Mouse (Mus musculus): ENCODE measurements around the gene Vwa3b. TPM values are rescaled to one million over a fixed set of nuclear protein-coding genes. Genes with fewer than 3 reads are reported as not detected.
"Not testable (repeated sequence)": the region's sequence is repeated elsewhere in the genome, so short reads cannot be mapped to it uniquely, and the experiment has no call there.

Vwa3b gene
- polyA plus RNA-seq, 1 experiment from 2014 or later, result 0.75 TPM

DNA sequence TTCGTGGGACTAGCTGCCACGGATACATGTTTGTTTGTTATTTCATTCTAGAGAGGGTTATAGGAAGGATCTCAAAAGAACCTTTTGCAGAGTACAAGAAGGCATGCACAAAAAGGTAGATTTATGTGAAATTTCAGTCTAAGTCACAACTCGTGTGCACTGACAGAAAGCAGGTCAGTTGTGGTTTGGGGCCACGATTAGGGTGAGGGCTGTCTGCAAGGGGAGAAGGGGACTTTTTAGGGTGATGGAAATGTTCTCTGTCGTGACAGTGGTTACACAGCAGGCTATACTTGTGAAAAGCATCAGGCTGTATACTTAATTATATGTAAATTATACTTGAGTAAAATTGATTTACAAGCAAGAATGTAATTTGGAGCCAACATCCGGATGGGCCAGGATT is 30.6 kb upstream of the Vwa3b start:
- H3K9ac ChIP-seq, result no peak overlapping the region
- H3K27me3 ChIP-seq, result no peaks in the 10 kb centered on the region
- WGBS, result 68% methylated on average over 6 of the region's 6 CpGs
- no peak for ATAC-seq (ENCODE audit: low FRiP score, low read depth)
- H3K36me3 ChIP-seq, result no peaks in the 10 kb centered on the region
- no peak overlapping the region for H3K4me2 ChIP-seq
- no peak overlapping the region for H3K27ac ChIP-seq (replicated peaks)
- H3K4me1 ChIP-seq (replicated peaks), result no peaks in the 10 kb centered on the region
- no peak overlapping the region for H3K4me3 ChIP-seq
- no peaks in the 10 kb centered on the region for H3K9me3 ChIP-seq

DNA sequence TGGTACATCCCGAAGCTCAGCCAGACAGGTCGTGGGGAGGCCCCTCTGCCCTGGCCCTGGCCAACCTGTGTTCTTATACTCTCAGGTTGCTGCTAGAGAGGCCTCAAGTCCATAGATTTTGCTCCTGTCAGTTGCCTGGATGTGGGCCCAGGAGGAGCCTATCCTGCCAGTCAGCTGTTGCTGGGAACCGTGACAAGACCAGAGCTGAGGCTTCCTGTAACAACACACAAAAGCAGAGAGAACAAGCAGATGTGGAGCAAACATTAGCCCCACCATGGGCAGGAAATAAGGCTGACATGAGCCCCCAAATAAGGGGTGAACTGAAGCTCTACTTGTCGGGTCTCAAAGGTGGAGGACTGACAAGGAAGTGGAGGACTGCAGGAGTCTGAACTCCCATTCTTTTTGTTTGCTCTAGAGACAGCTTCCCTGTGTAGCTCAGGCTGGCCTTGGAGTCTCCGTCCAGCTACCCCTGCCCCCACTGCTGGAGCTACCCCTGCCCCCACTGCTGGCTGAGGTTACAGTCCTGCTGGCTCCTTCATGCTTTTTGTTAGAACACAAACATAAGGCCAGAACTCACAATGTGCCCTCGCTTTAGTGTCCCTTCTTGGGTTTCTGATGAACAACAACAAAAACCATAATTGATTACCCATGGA is 29.7 kb upstream of the Vwa3b start:
- Histone ChIP-seq H3K36me3 (no peaks in the 10 kb centered on the region), H3K4me2 (no peak overlapping the region), H3K4me3 (no peak overlapping the region), H3K27me3 (no peaks in the 10 kb centered on the region), H3K27ac (replicated peaks) (no peak overlapping the region), H3K4me1 (replicated peaks) (no peaks in the 10 kb centered on the region), H3K9ac (no peak overlapping the region), H3K9me3 (no peaks in the 10 kb centered on the region)
- no peak for ATAC-seq (ENCODE audit: low FRiP score, low read depth)
- WGBS, result 52% methylated on average over 6 of the region's 6 CpGs

DNA sequence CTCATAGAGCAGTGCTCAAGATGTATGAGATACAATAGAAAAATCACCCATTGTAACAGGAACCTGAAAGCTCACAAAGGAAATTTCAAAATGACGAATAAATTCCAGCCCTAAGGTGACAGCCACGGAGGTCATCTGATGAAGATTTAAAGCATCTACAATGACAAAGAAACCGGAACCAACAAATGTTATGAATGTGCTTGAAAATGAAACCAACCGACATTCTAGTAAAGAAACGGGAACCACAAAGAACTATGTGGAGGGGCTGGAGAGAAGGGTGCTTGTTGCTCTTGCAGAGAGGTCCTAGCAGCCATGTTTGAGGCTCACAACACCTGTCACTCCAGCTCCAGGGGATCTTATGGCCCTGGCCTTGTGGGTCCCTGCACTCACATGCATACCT is 26.1 kb upstream of the Vwa3b start:
- Histone ChIP-seq H3K4me3 (no peak overlapping the region), H3K27ac (replicated peaks) (no peak overlapping the region), H3K36me3 (no peaks in the 10 kb centered on the region), H3K4me1 (replicated peaks) (no peaks in the 10 kb centered on the region), H3K4me2 (no peak overlapping the region), H3K9me3 (no peaks in the 10 kb centered on the region), H3K27me3 (no peaks in the 10 kb centered on the region), H3K9ac (no peak overlapping the region)
- WGBS, result 81% methylated on average over 5 of the region's 5 CpGs
- no peak for ATAC-seq (ENCODE audit: low FRiP score, low read depth)

DNA sequence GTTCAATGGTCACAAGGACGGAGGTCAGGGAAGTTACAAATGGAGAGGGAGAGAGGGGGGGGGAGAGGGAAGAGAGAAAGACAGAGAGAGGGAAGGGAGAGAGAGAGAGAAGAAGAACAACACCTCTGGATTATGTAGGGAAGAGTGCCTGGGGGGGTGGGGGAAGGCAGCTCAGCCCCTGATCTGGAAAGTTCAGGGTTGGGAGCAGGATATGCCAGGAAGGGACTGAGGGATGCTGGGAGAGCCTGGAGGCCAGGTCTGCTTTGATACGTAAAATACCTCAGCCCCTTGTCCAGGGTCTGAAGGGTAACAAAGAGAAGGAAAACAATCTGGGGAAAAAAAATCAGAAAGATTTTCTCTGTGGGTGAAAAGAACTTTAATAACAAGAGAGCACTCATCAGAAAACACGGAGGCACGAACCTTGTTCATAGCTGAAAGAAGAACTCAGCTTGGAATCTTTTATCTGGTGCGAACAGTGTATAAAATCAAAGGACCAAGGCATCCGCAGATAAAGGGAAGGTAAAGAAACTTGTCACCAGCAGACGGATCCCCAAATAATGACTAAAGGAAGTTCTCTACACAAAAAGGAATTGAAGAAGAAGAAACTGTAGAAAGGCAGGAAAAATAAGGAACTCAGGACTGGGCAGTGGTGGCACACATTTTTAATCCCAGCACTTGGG is 24.6 kb upstream of the Vwa3b start:
- Histone ChIP-seq H3K36me3 (no peaks in the 10 kb centered on the region), H3K27me3 (no peaks in the 10 kb centered on the region), H3K4me2 (no peak overlapping the region), H3K4me3 (no peak overlapping the region), H3K4me1 (replicated peaks) (no peaks in the 10 kb centered on the region), H3K9ac (no peak overlapping the region), H3K9me3 (no peaks in the 10 kb centered on the region), H3K27ac (replicated peaks) (no peak overlapping the region)
- ATAC-seq (ENCODE audit: low FRiP score, low read depth), result no peak
- 28% methylated on average over 7 of the region's 7 CpGs for WGBS

DNA sequence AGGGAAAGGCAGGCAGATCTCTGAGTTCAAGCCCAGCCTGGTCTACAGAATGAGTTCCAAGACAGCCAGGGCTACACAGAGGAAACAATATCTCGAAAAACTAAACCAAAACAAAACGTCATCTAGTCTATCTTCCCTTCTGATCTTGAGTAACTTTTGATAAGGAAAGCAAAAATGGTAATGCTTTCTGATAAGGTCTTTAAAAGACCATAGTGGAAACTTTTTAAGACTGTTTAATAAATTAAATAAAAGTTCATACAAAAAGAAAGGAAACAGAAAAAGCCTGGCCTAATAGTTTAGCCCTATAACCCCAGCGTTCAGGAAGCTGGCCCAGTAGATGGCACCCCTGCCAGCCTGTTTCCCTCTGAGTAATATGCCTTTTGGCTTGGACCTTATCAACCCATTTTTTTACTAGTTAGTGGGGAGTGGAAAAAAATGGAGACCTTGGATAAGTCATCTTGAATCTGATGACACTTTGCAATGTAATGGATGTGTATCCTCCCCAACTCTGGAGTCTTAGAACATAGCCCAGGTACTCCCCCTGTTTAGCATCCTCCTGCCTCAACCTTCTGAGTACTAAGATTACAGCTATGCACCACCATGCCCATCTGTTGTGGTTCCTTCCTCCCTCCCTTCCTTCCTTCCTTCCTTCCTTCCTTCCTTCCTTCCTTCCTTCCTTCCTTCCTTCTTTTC is 23.9 kb upstream of the Vwa3b start:
- Histone ChIP-seq H3K9ac (no peak overlapping the region), H3K9me3 (no peaks in the 10 kb centered on the region), H3K4me3 (no peak overlapping the region), H3K4me1 (replicated peaks) (no peaks in the 10 kb centered on the region), H3K27me3 (no peaks in the 10 kb centered on the region), H3K4me2 (no peak overlapping the region), H3K27ac (replicated peaks) (no peak overlapping the region), H3K36me3 (no peaks in the 10 kb centered on the region)
- ATAC-seq (ENCODE audit: low FRiP score, low read depth), result no peak
- WGBS, result 80% methylated on average over 3 of the region's 3 CpGs

DNA sequence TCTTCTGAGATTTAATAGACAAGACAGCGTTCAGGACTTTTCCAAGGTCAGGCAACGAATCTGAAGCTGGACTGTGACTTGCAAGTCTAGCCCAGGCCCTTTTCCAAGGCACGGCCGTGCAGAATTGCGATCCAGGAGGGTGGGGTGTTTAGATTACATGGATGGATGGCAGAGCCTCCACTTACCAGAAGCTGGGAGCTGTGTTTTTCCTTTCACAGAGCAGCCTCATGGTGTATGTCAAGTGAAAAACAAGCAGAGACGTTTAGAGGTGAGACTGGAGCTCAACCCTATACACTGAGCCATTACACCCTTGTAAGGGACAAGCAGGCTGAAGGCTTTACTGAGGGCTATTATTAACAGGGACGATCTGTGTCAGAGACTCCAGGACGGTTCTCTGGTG is 21.9 kb upstream of the Vwa3b start:
- Histone ChIP-seq H3K4me1 (replicated peaks) (no peaks in the 10 kb centered on the region), H3K27ac (replicated peaks) (no peak overlapping the region), H3K27me3 (no peaks in the 10 kb centered on the region), H3K9ac (no peak overlapping the region), H3K4me2 (no peak overlapping the region), H3K4me3 (no peak overlapping the region), H3K36me3 (no peaks in the 10 kb centered on the region), H3K9me3 (no peaks in the 10 kb centered on the region)
- WGBS, result 77% methylated on average over 8 of the region's 8 CpGs
- ATAC-seq (ENCODE audit: low FRiP score, low read depth), result no peak

DNA sequence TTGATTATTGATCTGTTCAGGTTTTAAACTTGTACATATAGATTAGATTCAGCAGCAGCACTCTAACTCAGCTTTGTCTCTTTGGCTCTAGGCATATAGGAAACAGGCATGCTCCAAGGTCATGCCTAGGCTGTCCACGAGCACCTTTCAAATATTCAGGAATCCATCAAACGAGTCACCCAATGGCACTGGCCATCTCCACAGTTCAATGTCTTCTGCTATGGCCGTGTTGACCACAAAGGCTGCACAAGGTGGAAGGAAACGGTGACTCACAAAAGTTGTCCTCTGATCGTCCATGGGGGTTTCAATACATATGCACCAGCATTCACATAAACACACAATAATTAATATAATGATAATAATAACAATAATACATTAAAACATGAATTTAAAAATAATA is 21.4 kb upstream of the Vwa3b start:
- no peak for ATAC-seq (ENCODE audit: low FRiP score, low read depth)
- no peaks in the 10 kb centered on the region for H3K4me1 ChIP-seq (replicated peaks)
- H3K27ac ChIP-seq (replicated peaks), result no peak overlapping the region
- no peak overlapping the region for H3K4me2 ChIP-seq
- H3K27me3 ChIP-seq, result no peaks in the 10 kb centered on the region
- no peaks in the 10 kb centered on the region for H3K36me3 ChIP-seq
- H3K4me3 ChIP-seq, result no peak overlapping the region
- 84% methylated on average over 5 of the region's 5 CpGs for WGBS
- no peaks in the 10 kb centered on the region for H3K9me3 ChIP-seq
- H3K9ac ChIP-seq, result no peak overlapping the region

DNA sequence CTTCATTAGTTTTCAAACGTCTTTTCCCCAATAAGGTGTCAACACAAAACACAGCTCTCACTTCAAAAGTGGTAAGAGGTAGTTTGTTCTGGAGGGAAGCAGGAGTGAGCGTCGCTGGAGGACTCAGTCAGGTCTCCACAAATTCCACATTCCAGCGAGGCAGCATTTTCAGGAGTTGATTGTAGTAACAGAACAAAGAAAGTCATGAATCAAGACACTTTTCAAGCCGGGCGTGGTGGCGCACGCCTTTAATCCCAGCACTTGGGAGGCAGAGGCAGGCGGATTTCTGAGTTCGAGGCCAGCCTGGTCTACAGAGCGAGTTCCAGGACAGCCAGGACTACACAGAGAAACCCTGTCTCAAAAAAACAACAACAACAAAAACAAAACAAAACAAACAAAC is 19.9 kb upstream of the Vwa3b start:
- H3K4me1 ChIP-seq (replicated peaks); H3K4me2 ChIP-seq; H3K27ac ChIP-seq (replicated peaks); ATAC-seq (ENCODE audit: low FRiP score, low read depth); H3K9ac ChIP-seq; H3K9me3 ChIP-seq; H3K36me3 ChIP-seq; H3K27me3 ChIP-seq; H3K4me3 ChIP-seq: not testable (repeated sequence)
- 92% methylated on average over 11 of the region's 11 CpGs for WGBS

DNA sequence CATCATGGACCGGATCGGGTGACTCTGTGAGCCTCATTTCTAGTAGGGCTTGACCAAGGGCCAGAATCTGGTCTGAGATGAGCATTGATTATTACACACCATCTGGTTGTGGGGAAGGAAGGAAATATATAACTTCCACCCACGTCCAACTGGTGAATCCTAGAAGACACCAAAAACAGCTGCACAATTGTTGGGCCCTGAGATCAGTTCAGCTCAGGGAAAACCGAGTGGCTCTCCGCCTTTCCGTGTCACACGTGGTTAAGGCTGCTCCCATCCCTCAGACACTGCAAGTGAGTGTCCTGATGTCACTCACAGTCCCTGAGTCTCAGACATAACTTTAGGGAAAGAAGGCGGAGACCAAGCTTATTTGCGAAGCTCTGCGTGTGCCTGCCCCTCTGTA is 16.5 kb upstream of the Vwa3b start:
- no peak overlapping the region for H3K9ac ChIP-seq
- no peak for ATAC-seq (ENCODE audit: low FRiP score, low read depth)
- H3K4me3 ChIP-seq, result no peak overlapping the region
- no peak overlapping the region for H3K27ac ChIP-seq (replicated peaks)
- H3K36me3 ChIP-seq, result no peaks in the 10 kb centered on the region
- H3K4me2 ChIP-seq, result no peak overlapping the region
- WGBS, result 84% methylated on average over 10 of the region's 10 CpGs
- no peaks in the 10 kb centered on the region for H3K4me1 ChIP-seq (replicated peaks)
- H3K9me3 ChIP-seq, result no peaks in the 10 kb centered on the region
- no peaks in the 10 kb centered on the region for H3K27me3 ChIP-seq

DNA sequence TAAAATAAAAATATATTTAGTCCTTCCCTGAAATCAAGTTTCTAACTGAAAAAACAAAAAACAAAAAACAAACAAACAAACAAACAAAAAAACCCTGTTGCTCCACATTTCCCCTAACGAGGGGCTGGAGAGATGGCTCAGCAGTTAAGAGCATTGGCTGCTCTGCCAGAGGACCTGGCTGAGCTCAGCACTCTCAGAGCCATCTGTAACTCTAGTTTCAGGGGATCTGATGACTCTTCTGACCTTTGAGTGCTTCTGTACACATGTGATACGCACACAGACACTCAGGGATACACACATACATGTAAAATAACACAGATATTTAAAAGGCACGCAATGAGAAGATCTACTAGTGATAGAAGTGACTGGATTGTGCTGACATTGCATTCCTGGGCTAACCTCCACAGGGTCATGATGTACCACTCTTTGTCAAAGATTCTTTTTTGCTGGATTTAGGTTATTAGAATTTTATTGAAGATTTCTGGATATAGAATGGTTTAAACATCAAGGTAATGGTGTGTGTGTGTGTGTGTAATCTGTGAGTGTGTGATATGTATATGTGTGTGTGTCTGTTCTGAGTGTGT is 14.7 kb upstream of the Vwa3b start:
- ATAC-seq (ENCODE audit: low FRiP score, low read depth), result no peak
- Histone ChIP-seq H3K36me3 (no peaks in the 10 kb centered on the region), H3K27ac (replicated peaks) (no peak overlapping the region), H3K4me3 (no peak overlapping the region), H3K27me3 (no peaks in the 10 kb centered on the region), H3K4me2 (no peak overlapping the region), H3K9ac (no peak overlapping the region), H3K9me3 (no peaks in the 10 kb centered on the region), H3K4me1 (replicated peaks) (no peaks in the 10 kb centered on the region)
- WGBS, result 83% methylated on average over 3 of the region's 3 CpGs

DNA sequence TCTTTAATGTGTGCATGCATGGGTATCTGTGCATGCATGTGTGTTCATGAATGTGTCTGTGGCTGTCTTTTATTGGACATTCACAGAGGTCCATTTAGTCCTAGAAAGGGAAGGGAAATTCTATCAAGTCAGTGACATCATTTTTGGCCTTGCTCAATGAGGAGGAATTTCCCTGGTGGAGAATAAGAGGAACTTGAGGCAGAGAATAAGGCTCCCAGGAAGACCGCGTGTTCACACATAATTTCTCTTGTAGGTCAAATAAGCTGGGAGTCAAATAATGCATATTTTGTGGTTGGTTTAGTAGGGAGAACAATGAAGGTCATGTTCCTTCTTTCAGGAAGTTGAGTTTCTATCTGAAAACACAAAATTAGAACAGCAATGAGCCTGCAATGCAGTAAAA is 13.4 kb upstream of the Vwa3b start:
- 95% methylated on average over 2 of the region's 2 CpGs for WGBS
- Histone ChIP-seq H3K4me1 (replicated peaks) (no peaks in the 10 kb centered on the region), H3K9ac (no peak overlapping the region), H3K27me3 (no peaks in the 10 kb centered on the region), H3K4me3 (no peak overlapping the region), H3K27ac (replicated peaks) (no peak overlapping the region), H3K9me3 (no peaks in the 10 kb centered on the region), H3K4me2 (no peak overlapping the region), H3K36me3 (no peaks in the 10 kb centered on the region)
- ATAC-seq (ENCODE audit: low FRiP score, low read depth), result no peak

DNA sequence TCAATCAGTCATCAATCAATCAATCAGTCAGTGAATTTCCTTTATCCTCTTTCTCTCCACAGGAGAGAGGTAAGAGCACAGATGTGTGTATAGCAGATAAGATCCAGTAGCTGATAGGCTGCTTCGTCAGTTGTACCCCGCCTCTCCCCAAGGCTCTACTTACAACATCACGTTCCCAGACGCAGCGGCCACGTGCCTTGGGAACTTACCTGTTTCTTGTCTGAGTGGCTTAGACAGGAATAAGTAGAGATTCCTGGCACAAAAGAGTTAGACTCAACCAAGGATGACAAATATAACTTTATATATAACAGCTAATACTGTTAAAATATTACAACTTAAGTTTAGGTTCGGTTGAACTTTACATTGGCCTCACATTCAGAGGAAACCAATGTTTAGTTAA is 12.7 kb upstream of the Vwa3b start:
- WGBS, result 91% methylated on average over 7 of the region's 7 CpGs
- H3K36me3 ChIP-seq, result no peaks in the 10 kb centered on the region
- no peaks in the 10 kb centered on the region for H3K9me3 ChIP-seq
- no peaks in the 10 kb centered on the region for H3K27me3 ChIP-seq
- no peak overlapping the region for H3K4me2 ChIP-seq
- no peak overlapping the region for H3K4me3 ChIP-seq
- no peaks in the 10 kb centered on the region for H3K4me1 ChIP-seq (replicated peaks)
- no peak for ATAC-seq (ENCODE audit: low FRiP score, low read depth)
- H3K27ac ChIP-seq (replicated peaks), result no peak overlapping the region
- H3K9ac ChIP-seq, result no peak overlapping the region

Measured in hindbrain, embryonic 15.5 days (tissue).